Mouse (Mus musculus) forebrain, embryonic 13.5 days (tissue): ENCODE measurements at regions not wholly inside any gene's neighbourhood (a gene's known extent, or its start where the extent isn't known, plus 50 kb on each side); places are given as distances from the start of the nearest gene placed in this dataset.

Experiments
- ATAC-seq: fragments of 200-750 bp; cut with Nextera tagmentation; 2 replicates; pipeline ENCODE4 v1.8.0; 2017
- H3K27ac ChIP-seq: fragments of 300-500 bp; sonication (generic); 2 replicates; pipeline ENCODE4 v1.5.1; 2015; ENCODE audit warnings: inconsistent platforms, mild to moderate bottlenecking, moderate library complexity
- H3K27me3 ChIP-seq: fragments of 300-500 bp; sonication (generic); 2 replicates; pipeline ENCODE4 v1.6.1; 2015; ENCODE audit warnings: mild to moderate bottlenecking, inconsistent platforms
- H3K36me3 ChIP-seq: fragments of 300-500 bp; sonication (generic); 2 replicates; pipeline ENCODE4 v1.6.1; 2015; ENCODE audit warnings: mild to moderate bottlenecking, inconsistent platforms; ENCODE audit not compliant: poor library complexity, severe bottlenecking
- H3K4me1 ChIP-seq: fragments of 300-500 bp; sonication (generic); 2 replicates; pipeline ENCODE4 v1.6.1; 2015; ENCODE audit warnings: inconsistent platforms
- H3K4me2 ChIP-seq: fragments of 300-500 bp; sonication (generic); 2 replicates; pipeline ENCODE4 v1.6.1; 2015; ENCODE audit warnings: inconsistent platforms, mild to moderate bottlenecking, moderate library complexity
- H3K4me3 ChIP-seq: fragments of 300-500 bp; sonication (generic); 2 replicates; pipeline ENCODE4 v1.5.1; 2015; ENCODE audit warnings: mild to moderate bottlenecking, inconsistent platforms
- H3K9ac ChIP-seq: fragments of 300-500 bp; sonication (generic); 2 replicates; pipeline ENCODE4 v1.6.1; 2015; ENCODE audit warnings: mild to moderate bottlenecking, inconsistent platforms
- H3K9me3 ChIP-seq: fragments of 300-500 bp; sonication (generic); replicated peaks from 2 replicates; pipeline ENCODE4 v1.6.1; 2016; ENCODE audit warnings: inconsistent platforms
- WGBS: fragments of 180-500 bp; shearing (Covaris S2); methylation state at CpG from one replicate; pipeline ENCODE4 v1.1.7; 2015; 5-methylcytosine and 5-hydroxymethylcytosine counted together

GRCm38 (mm10) chr3:9884691-9885354 lies 203.1 kb upstream of the Gm9833 start:
- Histone ChIP-seq H3K9me3 (no peaks in the 10 kb centered on the region), H3K9ac (no peak overlapping the region), H3K27ac (no peak overlapping the region), H3K4me3 (no peak overlapping the region), H3K36me3 (no peaks in the 10 kb centered on the region), H3K4me2 (no peak overlapping the region), H3K4me1 (peaks cover 16% of the 10 kb centered on the region), H3K27me3 (no peaks in the 10 kb centered on the region)
- ATAC-seq: peak; percentile 36; the same call in 1 of the 2 replicates
- WGBS: 49% methylated on average over 5 of the region's 5 CpGs

GRCm38 (mm10) chr3:9885565-9885964 lies 202.3 kb upstream of the Gm9833 start:
- Histone ChIP-seq H3K27ac (peak overlapping the region; percentile 55), H3K4me1 (peaks cover 16% of the 10 kb centered on the region), H3K4me2 (0 out of 2 replicates have a peak overlapping the region, but pooled peaks have one; percentile 8), H3K27me3 (no peaks in the 10 kb centered on the region), H3K9me3 (no peaks in the 10 kb centered on the region), H3K9ac (no peak overlapping the region), H3K4me3 (no peak overlapping the region), H3K36me3 (no peaks in the 10 kb centered on the region)
- WGBS: 20% methylated on average over 8 of the region's 8 CpGs
- peak; percentile 76 for ATAC-seq

GRCm38 (mm10) chr3:9886077-9886476 lies 201.8 kb upstream of the Gm9833 start:
- Histone ChIP-seq H3K27me3 (no peaks in the 10 kb centered on the region), H3K27ac (no peak overlapping the region), H3K4me2 (no peak overlapping the region), H3K36me3 (no peaks in the 10 kb centered on the region), H3K9ac (no peak overlapping the region), H3K4me3 (no peak overlapping the region), H3K9me3 (no peaks in the 10 kb centered on the region), H3K4me1 (peaks cover 16% of the 10 kb centered on the region)
- WGBS: 54% methylated on average over 4 of the region's 4 CpGs
- peak; percentile 54; the same call in 1 of the 2 replicates for ATAC-seq

- H3K27ac ChIP-seq: no peak overlapping the region
- H3K4me3 ChIP-seq: no peak overlapping the region
- peak; percentile 54; the same call in 1 of the 2 replicates for ATAC-seq
- H3K36me3 ChIP-seq: no peaks in the 10 kb centered on the region
- WGBS: 80% methylated on average over 10 of the region's 10 CpGs
- H3K4me2 ChIP-seq: no peak overlapping the region
- no peak overlapping the region for H3K9ac ChIP-seq
- H3K27me3 ChIP-seq: no peaks in the 10 kb centered on the region
- no peaks in the 10 kb centered on the region for H3K9me3 ChIP-seq
- H3K4me1 ChIP-seq: peaks cover 16% of the 10 kb centered on the region
Measured at GRCm38 (mm10) chr3:9886765-9887626, 200.9 kb upstream of the Gm9833 start.

GRCm38 (mm10) chr3:9887627-9887994 lies 200.3 kb upstream of the Gm9833 start:
- H3K4me1 ChIP-seq: peaks cover 18% of the 10 kb centered on the region
- WGBS: 76% methylated on average over 2 of the region's 2 CpGs
- H3K27ac ChIP-seq: no peak overlapping the region
- H3K9me3 ChIP-seq: no peaks in the 10 kb centered on the region
- H3K4me2 ChIP-seq: no peak overlapping the region
- H3K36me3 ChIP-seq: no peaks in the 10 kb centered on the region
- no peak overlapping the region for H3K9ac ChIP-seq
- no peak for ATAC-seq
- H3K4me3 ChIP-seq: no peak overlapping the region
- no peaks in the 10 kb centered on the region for H3K27me3 ChIP-seq

GRCm38 (mm10) chr3:9888051-9888450 lies 199.9 kb upstream of the Gm9833 start:
- Histone ChIP-seq H3K4me3 (no peak overlapping the region), H3K27ac (no peak overlapping the region), H3K4me2 (no peak overlapping the region), H3K27me3 (no peaks in the 10 kb centered on the region), H3K36me3 (no peaks in the 10 kb centered on the region), H3K9ac (no peak overlapping the region), H3K4me1 (peaks cover 23% of the 10 kb centered on the region), H3K9me3 (no peaks in the 10 kb centered on the region)
- 87% methylated on average over 5 of the region's 5 CpGs for WGBS
- no peak for ATAC-seq

GRCm38 (mm10) chr3:9892884-9893494 lies 194.9 kb upstream of the Gm9833 start:
- Histone ChIP-seq H3K36me3 (no peaks in the 10 kb centered on the region), H3K27ac (no peak overlapping the region), H3K4me3 (no peak overlapping the region), H3K9ac (no peak overlapping the region), H3K4me1 (peaks cover 9% of the 10 kb centered on the region; the same call in 1 of the 2 replicates), H3K27me3 (no peaks in the 10 kb centered on the region), H3K9me3 (no peaks in the 10 kb centered on the region), H3K4me2 (no peak overlapping the region)
- WGBS: 24% methylated on average over 4 of the region's 4 CpGs
- peak; percentile 30; the same call in 1 of the 2 replicates for ATAC-seq

GRCm38 (mm10) chr3:9895396-9896135 lies 192.3 kb upstream of the Gm9833 start:
- H3K4me1 ChIP-seq: peaks cover 9% of the 10 kb centered on the region; the same call in 1 of the 2 replicates
- no peaks in the 10 kb centered on the region for H3K9me3 ChIP-seq
- H3K4me2 ChIP-seq: no peak overlapping the region
- no peaks in the 10 kb centered on the region for H3K36me3 ChIP-seq
- WGBS: 94% methylated on average over 11 of the region's 11 CpGs
- no peak overlapping the region for H3K4me3 ChIP-seq
- no peak overlapping the region for H3K27ac ChIP-seq
- ATAC-seq: no peak
- H3K9ac ChIP-seq: no peak overlapping the region
- H3K27me3 ChIP-seq: no peaks in the 10 kb centered on the region

GRCm38 (mm10) chr3:9896303-9896702 lies 191.6 kb upstream of the Gm9833 start:
- no peak overlapping the region for H3K9ac ChIP-seq
- H3K27ac ChIP-seq: no peak overlapping the region
- no peaks in the 10 kb centered on the region for H3K36me3 ChIP-seq
- H3K4me1 ChIP-seq: peaks cover 9% of the 10 kb centered on the region; the same call in 1 of the 2 replicates
- H3K27me3 ChIP-seq: no peaks in the 10 kb centered on the region
- H3K4me2 ChIP-seq: no peak overlapping the region
- H3K9me3 ChIP-seq: no peaks in the 10 kb centered on the region
- no peak for ATAC-seq
- WGBS: 85% methylated on average over 5 of the region's 5 CpGs
- H3K4me3 ChIP-seq: no peak overlapping the region

- no peak for ATAC-seq
- WGBS: 87% methylated on average over 5 of the region's 5 CpGs
- no peaks in the 10 kb centered on the region for H3K27me3 ChIP-seq
- no peak overlapping the region for H3K9ac ChIP-seq
- H3K9me3 ChIP-seq: no peaks in the 10 kb centered on the region
- no peak overlapping the region for H3K4me3 ChIP-seq
- no peak overlapping the region for H3K4me2 ChIP-seq
- no peaks in the 10 kb centered on the region for H3K4me1 ChIP-seq
- no peak overlapping the region for H3K27ac ChIP-seq
- no peaks in the 10 kb centered on the region for H3K36me3 ChIP-seq
Measured at GRCm38 (mm10) chr3:9901663-9902062, 186.2 kb upstream of the Gm9833 start.

- no peaks in the 10 kb centered on the region for H3K36me3 ChIP-seq
- H3K9ac ChIP-seq: no peak overlapping the region
- no peak for ATAC-seq
- no peak overlapping the region for H3K27ac ChIP-seq
- no peak overlapping the region for H3K4me2 ChIP-seq
- H3K4me3 ChIP-seq: no peak overlapping the region
- no peaks in the 10 kb centered on the region for H3K9me3 ChIP-seq
- H3K27me3 ChIP-seq: no peaks in the 10 kb centered on the region
- WGBS: 81% methylated on average over 1 of the region's 1 CpGs
- no peaks in the 10 kb centered on the region for H3K4me1 ChIP-seq
Measured at GRCm38 (mm10) chr3:9913357-9913756, 174.6 kb upstream of the Gm9833 start.
